ENCODE assay signal across 8 mouse cellular contexts in genomic region chr13:95891926-95892610, GRCm38 (mm10). TPM values are rescaled to one million over a fixed set of nuclear protein-coding genes. Genes with fewer than 3 reads are reported as not detected.
A peak's percentile ranks its signal among the peaks of the same experiment; 100 is the strongest.
DNase-seq lines count a peak whose midpoint lies in the region; ATAC-seq and TF ChIP-seq lines count a peak whose summit lies in the region.

No protein-coding gene starts in this region.

- peak overlapping the region; percentile 76 for H3K27ac ChIP-seq in gastrocnemius, adult 2 months
- H3K27ac ChIP-seq in hindbrain, embryonic 16.5 days (ENCODE audit: low read depth, low read length) = peak overlapping the region; percentile 39

- H3K4me3 ChIP-seq in gastrocnemius, adult 2 months = peak overlapping the region; percentile 71
- H3K4me3 ChIP-seq in hindbrain, embryonic 16.5 days (ENCODE audit: low read length) = peak overlapping the region; percentile 83

- peak; percentile 89 for TF ChIP-seq CTCF in gastrocnemius, adult 2 months (IDR thresholded peaks at IDR 0.05)

- no peaks in the 10 kb centered on the region for H3K9me3 ChIP-seq in hindbrain, embryonic 16.5 days (ENCODE audit: control insufficient read depth, low read length)

- peak overlapping the region; percentile 97 for H3K4me2 ChIP-seq in hindbrain, embryonic 16.5 days (ENCODE audit: low read length)

- peak; percentile 91 for ATAC-seq in hindbrain, embryonic 16.5 days
- ATAC-seq in megakaryocyte-erythroid progenitor cell, adult 5-6 weeks (replicated peaks; ENCODE audit: low FRiP score, low TSS enrichment, poor library complexity, severe bottlenecking) = peak; percentile 54

- H3K27me3 ChIP-seq in hindbrain, embryonic 16.5 days (replicated peaks; ENCODE audit: control insufficient read depth, insufficient read depth, low read length) = 0 out of 2 replicates have a peak, but pooled peaks cover 2% of the 10 kb centered on the region

- intact Hi-C loops in gastrocnemius, adult 2 months (cut with DNase I) = loop anchor here (2.0 to 5.0 kb wide), 2 partner anchors 115 to 330 kb away; no protein-coding TSS in a partner anchor
- intact Hi-C loops in left cerebral cortex, postnatal 25 days (cut with DNase I) = loop anchor here (1.0 to 5.0 kb wide), 3 partner anchors 70 to 153 kb away; no protein-coding TSS in a partner anchor

- under 1% methylated on average over 43 of the region's 52 CpGs for WGBS in hindbrain, embryonic 16.5 days

- DNase-seq in adrenal gland, adult (ENCODE audit: inconsistent age in 2 of 2, low spot score in 1 of 2) = peak; percentile 88 to 96
- DNase-seq in cerebellum, postnatal 4 days (ENCODE audit: low spot score in 2 of 2) = peak; percentile 80 to 91
- DNase-seq in gastrocnemius, adult 2 months = peak; percentile 87
- DNase-seq in left cerebral cortex, postnatal 25 days (ENCODE audit: low spot score in 2 of 2) = peak; percentile 70 to 81
- DNase-seq in right cerebral cortex, postnatal 14 days = peak; percentile 70
- DNase-seq in urinary bladder, postnatal 36 days (ENCODE audit: low spot score in 2 of 2) = peak; percentile 64 to 68

- peak overlapping the region; percentile 85 for H3K9ac ChIP-seq in hindbrain, embryonic 16.5 days (ENCODE audit: low read depth, low read length)

- H3K36me3 ChIP-seq in hindbrain, embryonic 16.5 days (ENCODE audit: control insufficient read depth, insufficient read depth, low read length) = no peaks in the 10 kb centered on the region

- H3K4me1 ChIP-seq in hindbrain, embryonic 16.5 days (ENCODE audit: control insufficient read depth, insufficient read depth, low read depth, low read length) = peaks cover 9% of the 10 kb centered on the region

RNA-seq across cellular contexts. Expression of gene Iqgap2, which starts 0.3 kb away (rescaled TPM):
- 1 to 10 TPM in 1 of 2 experiments, under 1 TPM in 1; 0.94 to 1.3 TPM for total RNA-seq in gastrocnemius, adult 2 months (2021)
- polyA plus RNA-seq in hindbrain, embryonic 16.5 days (2015; fragmentation: Nextera tagmentation; extraction: Ambion mirVana) = 3.5 and 3.8 TPM in 2 replicates
- 10 to 100 TPM; 16.8 to 19.0 TPM for total RNA-seq in left cerebral cortex, postnatal 25 days (2021)
- total RNA-seq in megakaryocyte-erythroid progenitor cell, adult 5-6 weeks (2014; fragmentation: Nextera tagmentation) = 42.7 and 49.2 TPM in 2 replicates
- total RNA-seq in megakaryocyte-erythroid progenitor cell, adult 5-6 weeks (2017) = 91.1 and 135 TPM in 2 replicates

Comparison
In these comparisons a context has a peak if more than half of its experiments do, and no peak if none do; other contexts are left out.
1. Peak in every context shown above with its lines: DNase-seq, ATAC-seq, H3K4me3 ChIP-seq and H3K27ac ChIP-seq.
2. RNA of gene Iqgap2, which starts 0.3 kb away (total RNA-seq): 42.7 to 135 TPM in megakaryocyte-erythroid progenitor cell, adult 5-6 weeks and 16.8 to 19.0 TPM in left cerebral cortex, postnatal 25 days; 0.94 to 1.3 TPM in gastrocnemius, adult 2 months; every median in the first group is over 4 times any median in the second.